Mouse (Mus musculus) adrenal gland (tissue): Measurements from ENCODE around the gene Hk3.

Source experiments
- intact Hi-C: fragments of 180-260 bp; cut with DNase I; formaldehyde crosslinking; loops from one replicate; pipeline ENCODE4 v1.15.1; 2025

The Hk3 gene

GRCm38 (mm10) chr13:54957281-54957680, 63.9 kb downstream of the Hk3 start:
- intact Hi-C loops, result no loop called here
